Mouse (Mus musculus) bone marrow, adult 2 months (tissue): ENCODE data around the gene Dcaf1. TPM values are rescaled to one million over a fixed set of nuclear protein-coding genes. Genes with fewer than 3 reads are reported as not detected.

Experiments
- H3K27ac ChIP-seq: fragments of 200-500 bp; 2 replicates; pipeline ENCODE4 v1.5.1; 2012; ENCODE audit warnings: low read depth, mild to moderate bottlenecking, control low read depth, inconsistent platforms, low read length; ENCODE audit not compliant: control insufficient read depth, poor library complexity, insufficient read depth
- H3K4me1 ChIP-seq: fragments of 200-500 bp; 2 replicates; pipeline ENCODE4 v1.6.1; 2011; ENCODE audit warnings: low read length; ENCODE audit not compliant: control insufficient read depth, insufficient read depth
- H3K4me3 ChIP-seq: fragments of 200-500 bp; replicated peaks from 2 replicates; pipeline ENCODE3; 2011; ENCODE audit warnings: mild to moderate bottlenecking, low read depth, low read length, control low read depth; ENCODE audit not compliant: control insufficient read depth
- CTCF ChIP-seq: fragments of 200-500 bp; IDR thresholded peaks from 2 replicates; pipeline ENCODE4 v1.5.1; 2011; ENCODE audit warnings: low read length, control low read depth; ENCODE audit not compliant: control insufficient read depth, insufficient read depth
- POLR2A ChIP-seq: fragments of 200-500 bp; IDR thresholded peaks from 2 replicates; pipeline ENCODE4 v1.6.1; 2011; ENCODE audit warnings: low read depth, mild to moderate bottlenecking, control low read depth, low read length, borderline replicate concordance; ENCODE audit not compliant: control insufficient read depth
- WGBS: fragments of 180-500 bp; shearing (Covaris S2); methylation state at CpG from one replicate; pipeline ENCODE4 v1.1.7; 2018; 5-methylcytosine and 5-hydroxymethylcytosine counted together
- polyA plus RNA-seq: library from polyadenylated mRNA; stranded (reverse); fragments of >200 nt; gene quantifications from 2 replicates; pipeline ENCODE4 v1.2.4, GENCODE M21; 2011; ENCODE audit warnings: low replicate concordance; ENCODE audit not compliant: missing spikeins, insufficient read depth, insufficient read length

Gene Dcaf1
- polyA plus RNA-seq, 1 experiment, result 21.5 TPM

GRCm38 (mm10) chr9:106842800-106843199 is 21.1 kb downstream of the Dcaf1 start:
- H3K4me1 ChIP-seq, result no peaks in the 10 kb centered on the region
- TF ChIP-seq CTCF, result no peak
- TF ChIP-seq POLR2A, result no peak
- no peak overlapping the region for H3K27ac ChIP-seq
- WGBS, result 88% methylated on average over 6 of the region's 6 CpGs
- no peak overlapping the region for H3K4me3 ChIP-seq

- Histone ChIP-seq H3K4me1 (no peaks in the 10 kb centered on the region; the same call in 1 of the 2 replicates), H3K4me3 (no peak overlapping the region), H3K27ac (no peak overlapping the region)
- no peak for TF ChIP-seq CTCF
- TF ChIP-seq POLR2A, result no peak
- 76% methylated on average over 3 of the region's 3 CpGs for WGBS
These were observed 35.0 kb downstream of the Dcaf1 start for GRCm38 (mm10) chr9:106856664-106857063.

GRCm38 (mm10) chr9:106858036-106858435 is 36.4 kb downstream of the Dcaf1 start:
- H3K27ac ChIP-seq, result no peak overlapping the region
- TF ChIP-seq CTCF (no peak), POLR2A (no peak)
- no peaks in the 10 kb centered on the region; the same call in 1 of the 2 replicates for H3K4me1 ChIP-seq
- H3K4me3 ChIP-seq, result no peak overlapping the region
- WGBS, result 33% methylated on average over 11 of the region's 11 CpGs

- Histone ChIP-seq H3K4me3 (no peak overlapping the region), H3K4me1 (no peaks in the 10 kb centered on the region), H3K27ac (no peak overlapping the region)
- TF ChIP-seq CTCF, result no peak
- TF ChIP-seq POLR2A, result no peak
- 88% methylated on average over 5 of the region's 5 CpGs for WGBS
These were observed 52.5 kb downstream of the Dcaf1 start for GRCm38 (mm10) chr9:106874216-106874615.

GRCm38 (mm10) chr9:106876666-106877065 is 55.0 kb downstream of the Dcaf1 start:
- no peak overlapping the region for H3K27ac ChIP-seq
- no peaks in the 10 kb centered on the region for H3K4me1 ChIP-seq
- no peak for TF ChIP-seq CTCF
- no peak for TF ChIP-seq POLR2A
- no peak overlapping the region for H3K4me3 ChIP-seq
- 93% methylated on average over 3 of the region's 3 CpGs for WGBS

GRCm38 (mm10) chr9:106879471-106879870 is 57.8 kb downstream of the Dcaf1 start:
- peaks cover 2% of the 10 kb centered on the region; the same call in 1 of the 2 replicates for H3K4me1 ChIP-seq
- no peak overlapping the region for H3K4me3 ChIP-seq
- H3K27ac ChIP-seq, result no peak overlapping the region
- WGBS, result 77% methylated on average over 4 of the region's 4 CpGs
- TF ChIP-seq POLR2A (no peak), CTCF (no peak)

- no peak for TF ChIP-seq CTCF
- TF ChIP-seq POLR2A, result no peak
- H3K4me1 ChIP-seq, result peaks cover 2% of the 10 kb centered on the region; the same call in 1 of the 2 replicates
- H3K27ac ChIP-seq, result no peak overlapping the region
- WGBS, result 75% methylated on average over 4 of the region's 4 CpGs
- H3K4me3 ChIP-seq, result no peak overlapping the region
These were observed 59.5 kb downstream of the Dcaf1 start for GRCm38 (mm10) chr9:106881071-106881755.

GRCm38 (mm10) chr9:106882176-106882575 is 60.5 kb downstream of the Dcaf1 start:
- TF ChIP-seq CTCF, result no peak
- TF ChIP-seq POLR2A, result no peak
- Histone ChIP-seq H3K4me3 (no peak overlapping the region), H3K4me1 (peaks cover 2% of the 10 kb centered on the region; the same call in 1 of the 2 replicates), H3K27ac (no peak overlapping the region; the same call in 1 of the 2 replicates)
- WGBS, result 40% methylated on average over 4 of the region's 4 CpGs
